Mouse (Mus musculus) gastrocnemius, postnatal 14 days (tissue): ENCODE data around the gene Gm34302. TPM values are rescaled to one million over a fixed set of nuclear protein-coding genes. Genes with fewer than 3 reads are reported as not detected.
A peak's percentile ranks its signal among the peaks of the same experiment; 100 is the strongest.
"Not testable (repeated sequence)": the region's sequence is repeated elsewhere in the genome, so short reads cannot be mapped to it uniquely, and the experiment has no call there.

Experiments used
- DNase-seq: peaks from one replicate; pipeline ENCODE4 v3.0.0; 2021; ENCODE audit warnings: mixed read lengths
- intact Hi-C: fragments of 180-260 bp; cut with DNase I; formaldehyde crosslinking; loops from one replicate; pipeline ENCODE4 v1.15.1; 2025; ENCODE audit warnings: low total_unique reads
- long read RNA-seq, 2 experiments: library from polyadenylated mRNA; stranded (forward); transcript quantifications; one replicate each; pipeline ENCODE4 v2.0.0; 2021
- total RNA-seq, 2 experiments: library from RNA; stranded (reverse); gene quantifications; 2 replicates each; pipeline ENCODE4 v1.2.3; 2021

Gene Gm34302
- total RNA-seq = 10 to 100 TPM; 31.2 to 48.6 TPM
- long read RNA-seq, experiment 1, partial matches to known transcripts = 0 of 2 reads
- long read RNA-seq, experiment 1, other reads (novel, unspliced or antisense) = 0 of 2 reads
- long read RNA-seq, experiment 2, transcript Gm34302-201 (3 exons, 243 nt) = major isoform, 5 of 8 reads
- long read RNA-seq, experiment 2, partial matches to known transcripts = 0 of 8 reads
- long read RNA-seq, experiment 2, other reads (novel, unspliced or antisense) = 3 of 8 reads

DNA sequence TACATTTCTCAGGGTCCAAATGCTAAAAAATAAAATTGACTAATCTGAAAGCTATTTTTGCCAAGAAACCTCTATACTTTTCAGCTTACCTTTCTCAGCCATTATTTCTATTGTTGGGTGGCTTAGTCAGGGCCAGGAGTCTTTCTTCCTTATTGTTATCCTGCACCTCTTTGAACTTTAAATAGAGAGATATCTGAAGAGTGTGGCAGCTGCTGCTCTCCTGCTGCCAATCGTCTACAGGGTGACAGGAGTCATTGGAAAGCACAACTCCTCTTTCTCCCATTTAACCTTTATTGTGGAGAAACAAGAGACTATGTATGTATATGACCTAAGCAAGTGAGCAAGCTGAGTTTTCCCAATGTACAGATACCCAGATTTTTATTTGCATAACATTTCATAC is at the start of gene Gm34302:
Gene Gm34302, minus strand, starts transcription at position 154 of the 400 bp plus-strand sequence.
- no peak for DNase-seq
- intact Hi-C loops = no loop called here

DNA sequence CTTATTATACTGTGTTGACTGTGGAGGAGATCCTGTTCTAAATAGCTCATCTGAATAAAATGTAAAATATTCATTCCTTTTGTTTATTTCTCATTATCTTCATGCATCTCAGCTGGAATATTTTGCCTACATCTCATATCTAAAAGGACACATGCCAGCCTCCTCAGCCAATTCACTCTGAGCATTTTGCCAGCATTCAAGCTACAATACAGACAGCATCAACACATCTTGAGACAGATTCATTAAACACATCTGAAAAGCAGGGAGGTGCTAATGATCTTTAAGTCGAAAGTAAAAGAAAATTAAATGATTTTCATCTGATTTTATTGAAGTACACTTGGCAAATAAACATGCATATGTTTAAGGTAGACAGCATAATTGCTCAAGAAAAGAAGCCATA is 48.2 kb upstream of the Gm34302 start:
- no peak for DNase-seq
- intact Hi-C loops = no loop called here

DNA sequence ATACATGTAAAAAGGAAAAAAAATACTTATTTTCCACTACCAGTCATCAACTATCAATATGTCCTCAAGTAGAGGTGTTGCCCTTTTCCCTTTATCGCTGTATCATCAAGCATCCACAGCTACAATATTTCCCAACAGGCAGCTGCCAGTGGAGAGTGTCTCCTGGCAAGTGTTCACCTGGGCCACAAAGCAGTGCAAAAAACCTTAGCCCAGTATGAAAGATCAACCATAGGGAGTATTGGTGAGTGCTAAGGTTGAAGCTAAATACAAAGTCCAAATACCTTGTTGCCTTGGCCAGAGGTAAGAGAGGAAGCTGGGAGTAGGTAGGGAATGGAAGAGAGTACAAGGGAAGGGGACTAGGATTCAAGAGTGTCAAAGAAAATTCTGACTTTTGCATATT is 34.0 kb upstream of the Gm34302 start:
- intact Hi-C loops = no loop called here
- no peak for DNase-seq

DNA sequence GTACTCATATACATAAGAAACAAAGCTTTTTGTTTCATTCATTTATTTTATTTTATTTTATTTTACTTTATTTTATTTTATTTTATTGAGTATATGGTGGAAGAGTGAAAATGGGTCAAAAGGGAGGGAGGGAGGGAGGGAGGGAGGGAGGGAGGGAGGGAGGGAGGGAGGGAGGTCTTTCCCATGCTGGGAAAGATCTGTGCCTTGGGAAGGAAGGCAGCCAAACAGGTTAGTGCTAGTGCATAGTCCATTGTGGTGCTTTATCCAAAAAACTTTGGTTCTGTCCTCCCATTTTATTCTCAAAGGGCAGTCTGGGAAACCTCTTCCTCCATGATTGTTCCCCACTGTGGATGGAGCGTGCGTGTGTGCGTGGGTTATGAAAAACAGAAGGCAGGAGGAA is 32.6 kb upstream of the Gm34302 start:
- DNase-seq = peak; percentile 20
- intact Hi-C loops = not testable (repeated sequence)

DNA sequence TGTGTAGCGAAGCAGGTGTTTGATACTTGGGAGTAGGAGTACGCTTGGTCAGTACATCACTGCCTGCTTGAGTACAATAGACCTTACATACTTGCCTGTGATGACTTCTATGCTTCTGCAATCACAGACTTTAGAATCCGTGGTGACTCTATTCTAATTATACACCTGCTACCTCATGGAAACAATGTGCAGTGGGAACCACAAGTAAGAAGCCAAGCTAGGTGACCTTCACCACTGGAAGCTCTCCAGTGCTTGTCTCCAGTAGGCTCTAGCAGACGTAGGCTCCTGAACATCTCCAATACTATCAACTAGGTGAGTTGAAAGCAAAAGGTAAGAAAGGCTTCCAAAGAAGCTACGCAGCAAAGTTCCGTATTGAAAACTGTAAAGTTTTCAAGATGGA is 27.6 kb upstream of the Gm34302 start:
- DNase-seq = no peak
- intact Hi-C loops = no loop called here

DNA sequence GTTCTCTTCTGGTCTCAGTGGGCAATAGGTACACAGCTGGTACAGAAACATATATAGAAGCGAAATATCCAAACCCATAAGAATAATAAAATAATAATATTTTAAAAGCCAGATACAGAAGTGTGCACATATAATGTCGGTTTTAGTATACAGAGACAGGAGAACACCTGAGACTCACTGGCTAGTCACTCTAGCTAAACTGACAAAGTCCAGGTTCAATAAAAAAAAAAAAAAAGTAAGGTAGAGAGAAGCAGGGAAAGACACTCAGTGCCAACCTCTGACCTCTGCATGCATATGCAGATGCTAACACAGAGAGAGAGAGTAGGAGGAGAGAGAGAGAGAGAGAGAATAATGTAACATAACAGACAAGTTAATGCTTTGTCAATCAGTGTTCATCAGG is 25.8 kb upstream of the Gm34302 start:
- no peak for DNase-seq
- intact Hi-C loops = no loop called here

DNA sequence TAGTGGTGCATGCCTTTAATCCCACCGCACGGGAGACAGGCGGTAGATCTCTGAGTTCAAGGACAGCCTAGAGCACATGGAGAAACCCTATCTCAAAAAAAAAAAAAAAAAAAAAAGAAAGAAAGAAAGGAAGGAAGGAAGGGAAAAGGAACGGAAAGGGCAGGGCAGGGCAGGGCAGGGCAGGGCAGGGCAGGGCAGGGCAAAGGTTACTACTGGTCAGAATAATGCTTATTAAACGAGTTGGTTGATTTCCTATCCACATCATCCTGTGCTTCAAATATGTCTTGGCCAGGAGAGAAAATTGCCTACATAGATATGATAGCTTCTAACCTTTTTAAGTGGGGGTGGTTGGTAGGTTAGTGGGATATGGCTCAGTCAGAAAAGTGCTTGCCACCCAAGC is 25.2 kb upstream of the Gm34302 start:
- intact Hi-C loops = no loop called here
- DNase-seq = no peak

DNA sequence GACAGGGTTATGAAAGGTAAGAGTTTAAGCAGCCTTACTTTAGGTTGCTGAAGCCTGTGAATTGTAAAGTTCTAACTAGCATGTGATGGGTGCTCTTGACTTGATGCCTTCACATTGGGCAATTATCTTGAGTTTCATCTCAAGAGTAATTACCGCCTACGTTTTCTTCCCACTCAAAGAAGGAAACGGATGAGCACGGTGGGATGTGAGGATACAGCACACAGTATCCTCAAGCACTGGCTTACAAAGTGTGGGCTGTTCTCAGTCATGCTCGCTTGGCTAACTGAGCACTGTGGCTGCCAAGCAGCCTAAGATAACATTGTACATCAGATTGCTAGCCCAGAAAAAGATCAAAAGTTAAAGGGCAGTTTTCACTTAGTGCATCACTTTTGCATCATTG is 20.8 kb upstream of the Gm34302 start:
- DNase-seq = no peak
- intact Hi-C loops = no loop called here

DNA sequence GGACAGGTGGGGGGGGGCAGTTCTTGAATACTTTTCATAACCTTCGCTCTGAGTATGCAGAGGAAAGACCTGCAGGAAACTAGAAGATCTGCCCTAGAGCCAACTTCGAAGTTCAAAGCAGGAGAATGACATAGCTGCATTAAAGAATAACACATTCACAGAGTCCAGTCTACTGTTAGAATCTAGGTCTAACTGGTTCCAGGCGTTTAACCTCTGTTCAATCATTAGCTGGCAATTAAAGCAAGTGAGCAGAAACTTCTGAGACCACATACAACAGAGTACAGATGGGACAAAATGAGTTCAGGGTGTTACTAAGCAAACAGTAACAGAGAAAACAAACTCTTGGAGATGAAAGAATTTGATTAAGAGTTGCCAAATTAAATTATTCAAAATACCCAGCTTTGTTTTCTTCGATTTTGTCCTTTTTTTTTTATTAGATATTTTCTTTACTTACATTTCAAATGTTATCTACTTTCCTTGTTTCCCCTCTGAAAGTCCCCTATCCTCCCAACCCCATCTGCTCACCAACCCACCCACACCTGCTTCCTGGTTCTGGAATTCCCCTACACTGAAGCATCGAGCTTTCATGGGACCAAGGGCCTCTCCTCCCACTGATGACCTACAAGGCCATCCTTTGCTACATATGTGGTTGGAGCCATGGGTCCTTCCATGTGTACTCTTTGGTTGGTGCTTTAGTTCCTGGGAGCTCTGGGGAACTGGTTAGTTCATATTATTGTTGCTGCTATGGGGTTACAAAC is 11.1 kb upstream of the Gm34302 start:
- DNase-seq = no peak
- intact Hi-C loops = no loop called here

DNA sequence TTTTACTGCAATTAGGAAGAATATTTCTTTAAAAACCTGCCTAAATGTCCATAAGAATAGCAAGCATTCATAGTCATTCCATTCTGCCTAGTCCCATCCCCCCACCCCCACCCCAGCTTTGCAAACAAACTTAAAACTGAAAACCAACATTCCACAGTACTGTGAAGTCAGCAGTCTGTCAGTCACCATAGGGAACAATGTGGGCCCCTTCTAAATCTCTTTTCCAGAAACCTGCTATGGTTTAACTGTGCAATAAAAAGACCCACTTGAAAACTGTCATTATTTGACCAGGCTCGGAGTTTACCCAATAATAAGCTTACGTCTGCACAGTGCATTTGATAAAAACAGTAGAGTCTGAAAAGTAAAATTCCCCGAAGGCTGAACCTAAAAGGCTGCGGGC is 9.9 kb upstream of the Gm34302 start:
- DNase-seq = no peak
- intact Hi-C loops = no loop called here

DNA sequence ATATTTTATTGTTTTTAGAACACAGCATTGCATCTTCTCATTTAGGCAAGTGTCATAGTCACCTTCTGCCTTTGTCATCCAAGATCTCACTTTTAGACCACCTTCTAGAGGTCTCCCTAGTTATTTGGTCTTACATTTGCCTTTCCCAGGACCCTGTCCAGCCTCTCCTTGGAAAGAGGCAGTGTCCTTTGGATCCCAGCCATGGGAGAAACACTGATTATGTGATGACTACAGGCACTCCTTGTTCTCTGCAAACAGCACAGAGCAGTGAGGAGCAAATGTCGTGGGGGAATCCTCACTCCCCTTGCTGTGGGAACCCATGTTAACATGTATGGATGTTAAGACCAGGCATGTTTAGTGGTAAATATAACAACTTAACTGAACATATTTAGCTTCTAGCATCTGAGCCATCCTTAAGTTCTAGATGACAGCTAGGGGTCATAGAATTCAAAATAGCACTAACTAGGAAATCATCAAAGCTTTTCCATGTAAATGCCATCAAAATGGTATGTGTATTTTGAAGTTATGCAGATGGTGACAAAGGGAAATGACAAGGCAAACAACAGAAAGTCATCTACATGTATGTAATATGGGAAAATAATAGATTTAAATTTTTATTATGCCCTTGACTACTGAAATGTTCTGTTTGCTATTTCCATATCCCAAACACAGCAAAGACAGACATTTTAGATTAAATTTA is 43.1 kb downstream of the Gm34302 start:
- DNase-seq = peak; percentile 12
- intact Hi-C loops = no loop called here

DNA sequence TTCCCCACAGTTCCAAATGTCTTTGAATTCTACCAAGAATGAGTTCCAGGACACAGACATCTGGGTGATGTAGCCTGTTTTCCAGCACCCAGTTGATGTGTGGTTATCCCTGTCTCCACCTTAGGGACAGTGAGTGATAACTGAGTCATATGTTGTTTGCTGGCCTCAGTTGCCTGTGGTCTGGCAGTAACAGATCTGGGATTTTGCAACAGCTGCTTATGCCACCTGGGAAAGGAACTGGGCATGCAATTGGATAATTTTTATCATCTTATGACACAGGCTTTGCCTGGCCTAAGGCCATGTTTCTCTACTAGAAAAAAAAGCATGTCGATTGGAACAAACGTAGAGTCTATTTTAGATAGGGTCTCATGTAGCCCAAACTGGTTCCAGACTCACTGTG is 43.9 kb downstream of the Gm34302 start:
- DNase-seq = peak; percentile 15
- intact Hi-C loops = no loop called here

DNA sequence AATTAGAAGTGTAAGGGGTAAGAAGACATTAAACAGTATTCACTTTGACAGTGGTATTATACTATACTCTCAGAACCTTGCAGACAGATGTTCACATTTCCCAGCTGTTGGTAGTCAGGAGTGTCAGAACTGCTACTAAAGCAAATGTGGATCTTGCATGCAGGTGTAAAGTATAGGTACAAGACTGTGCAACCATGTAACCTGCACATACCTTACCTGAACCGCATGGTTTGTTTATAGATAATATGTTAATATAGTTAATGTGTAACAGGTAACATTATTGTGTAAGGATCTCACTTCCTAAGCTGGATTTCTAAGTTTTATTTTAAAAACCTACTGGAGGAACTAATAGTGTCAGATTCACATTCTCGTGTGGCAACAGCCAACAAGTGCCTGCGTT is 44.8 kb downstream of the Gm34302 start:
- no peak for DNase-seq
- intact Hi-C loops = no loop called here

Other genes starting within 250 kb of the Gm34302 start
- gene Mme, start 242.3 kb downstream of the Gm34302 start, total RNA-seq = 1 to 10 TPM; 4.4 to 7.9 TPM